Mouse (Mus musculus) limb, embryonic 10.5 days (tissue): Measurements from ENCODE around the gene Meis3. TPM values are rescaled to one million over a fixed set of nuclear protein-coding genes. Genes with fewer than 3 reads are reported as not detected.

ENCODE experiments used
- DNase-seq: peaks from one replicate; pipeline ENCODE4 v3.0.0-alpha.2; 2017; ENCODE audit warnings: low spot score
- H3K27ac ChIP-seq: fragments of 300-500 bp; sonication (generic); 2 replicates; pipeline ENCODE4 v1.5.1; 2016; ENCODE audit warnings: mild to moderate bottlenecking
- H3K27me3 ChIP-seq: fragments of 300-500 bp; sonication (generic); 2 replicates; pipeline ENCODE4 v1.6.1; 2016; ENCODE audit warnings: low read depth, mild to moderate bottlenecking; ENCODE audit not compliant: poor library complexity, severe bottlenecking
- H3K36me3 ChIP-seq: fragments of 300-500 bp; sonication (generic); 2 replicates; pipeline ENCODE4 v1.6.1; 2016; ENCODE audit warnings: mild to moderate bottlenecking, moderate library complexity
- H3K4me1 ChIP-seq: fragments of 300-500 bp; sonication (generic); 2 replicates; pipeline ENCODE4 v1.6.1; 2016
- H3K4me3 ChIP-seq: fragments of 300-500 bp; sonication (generic); 2 replicates; pipeline ENCODE4 v1.5.1; 2016; ENCODE audit warnings: mild to moderate bottlenecking, moderate library complexity
- H3K9me3 ChIP-seq: fragments of 300-500 bp; sonication (generic); replicated peaks from 2 replicates; pipeline ENCODE4 v1.6.1; 2016; ENCODE audit warnings: mild to moderate bottlenecking
- WGBS: fragments of 180-500 bp; shearing (Covaris S2); methylation state at CpG from one replicate; pipeline ENCODE4 v1.1.7; 2016; 5-methylcytosine and 5-hydroxymethylcytosine counted together
- polyA plus RNA-seq: library from polyadenylated mRNA; unstranded; fragments of >200 nt; fragmentation: Nextera tagmentation; extraction: Ambion mirVana; gene quantifications from 2 replicates; pipeline ENCODE4 v1.2.1, GENCODE M21; 2016

Gene Meis3
- polyA plus RNA-seq, result 17.8 and 20.9 TPM in 2 replicates

DNA sequence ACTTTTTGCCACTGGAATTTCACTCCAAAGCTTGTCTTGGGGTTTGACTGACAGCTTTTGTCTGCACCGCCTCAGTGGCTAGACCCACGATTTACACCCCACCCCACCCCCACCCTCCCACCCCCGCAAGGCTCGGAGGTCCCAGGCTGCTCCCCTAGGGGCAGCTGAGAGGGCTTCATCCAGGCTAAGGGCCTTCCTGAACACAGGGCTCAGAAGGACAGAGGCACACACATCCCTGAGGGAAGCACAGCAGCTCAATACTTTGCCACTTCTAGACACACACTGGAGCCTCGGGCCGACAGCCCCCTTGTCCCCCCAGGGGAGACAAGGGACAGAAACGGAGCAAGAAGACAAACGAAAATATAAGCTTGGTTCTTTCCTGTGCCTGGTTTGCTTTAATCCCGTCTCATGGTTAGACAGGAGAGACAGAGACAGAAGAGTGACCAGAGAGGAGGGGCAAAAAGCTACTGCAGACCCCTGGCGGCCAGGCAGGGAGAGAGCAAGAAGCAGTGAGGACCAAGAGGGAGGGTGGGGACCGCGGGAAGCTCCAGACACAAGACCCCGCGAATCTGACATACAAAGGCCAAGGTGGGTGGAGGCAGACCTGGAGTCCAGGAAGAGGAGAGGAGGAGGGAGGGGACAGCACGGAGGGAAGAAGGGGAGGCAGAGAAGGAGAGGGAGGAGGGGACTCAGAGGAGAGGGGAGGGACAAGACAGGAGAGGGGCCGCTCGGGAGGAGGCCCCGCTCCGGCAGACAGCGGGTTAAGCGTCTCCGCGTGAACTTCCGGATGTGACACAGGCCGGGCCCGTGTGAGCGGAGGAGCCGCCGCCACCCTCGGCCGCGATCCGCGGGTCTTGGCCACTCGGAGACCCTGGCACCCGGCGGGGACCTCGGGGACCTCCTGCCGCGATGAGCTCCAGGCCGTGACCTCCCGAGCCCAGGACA lies at the start of gene Meis3:
TSS of gene Meis3 (plus strand) at position 494 of the 945 bp plus-strand sequence.
- H3K27me3 ChIP-seq, result peaks cover 79% of the 10 kb centered on the region
- H3K36me3 ChIP-seq, result no peaks in the 10 kb centered on the region; the same call in 1 of the 2 replicates
- H3K4me1 ChIP-seq, result peaks cover 47% of the 10 kb centered on the region
- WGBS, result under 1% methylated on average over 42 of the region's 42 CpGs
- H3K27ac ChIP-seq, result peak within 1 kb of the TSS; percentile 66
- H3K9me3 ChIP-seq, result 0 out of 2 replicates have a peak, but pooled peaks cover 2% of the 10 kb centered on the region
- DNase-seq, result peak; percentile 63
- peak within 1 kb of the TSS; percentile 52 for H3K4me3 ChIP-seq

DNA sequence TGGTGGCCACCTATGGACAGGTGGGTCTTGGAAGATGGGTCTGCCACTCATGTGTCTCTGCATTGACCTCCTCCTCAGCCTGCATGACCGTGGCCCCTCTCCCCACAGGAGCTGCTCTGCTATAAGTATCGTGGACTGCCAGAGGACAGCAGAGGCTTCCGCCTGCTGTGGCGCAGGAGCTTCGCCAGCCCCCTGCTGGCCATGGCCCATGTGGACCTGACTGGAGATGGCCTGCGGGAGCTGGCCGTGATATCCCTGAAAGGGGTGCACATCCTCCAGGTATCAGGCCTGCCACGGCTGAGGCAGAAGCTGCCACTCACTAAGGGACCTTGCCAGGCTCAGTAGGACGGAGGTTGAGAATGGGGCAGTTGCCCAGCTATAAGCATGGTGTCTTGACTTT lies 49.1 kb upstream of the Meis3 start:
- WGBS, result 81% methylated on average over 9 of the region's 9 CpGs
- peaks cover 8% of the 10 kb centered on the region for H3K27me3 ChIP-seq
- no peak overlapping the region for H3K27ac ChIP-seq
- H3K4me3 ChIP-seq, result no peak overlapping the region
- peaks cover 20% of the 10 kb centered on the region for H3K4me1 ChIP-seq
- no peak for DNase-seq
- H3K9me3 ChIP-seq, result no peaks in the 10 kb centered on the region
- H3K36me3 ChIP-seq, result peaks cover 16% of the 10 kb centered on the region

DNA sequence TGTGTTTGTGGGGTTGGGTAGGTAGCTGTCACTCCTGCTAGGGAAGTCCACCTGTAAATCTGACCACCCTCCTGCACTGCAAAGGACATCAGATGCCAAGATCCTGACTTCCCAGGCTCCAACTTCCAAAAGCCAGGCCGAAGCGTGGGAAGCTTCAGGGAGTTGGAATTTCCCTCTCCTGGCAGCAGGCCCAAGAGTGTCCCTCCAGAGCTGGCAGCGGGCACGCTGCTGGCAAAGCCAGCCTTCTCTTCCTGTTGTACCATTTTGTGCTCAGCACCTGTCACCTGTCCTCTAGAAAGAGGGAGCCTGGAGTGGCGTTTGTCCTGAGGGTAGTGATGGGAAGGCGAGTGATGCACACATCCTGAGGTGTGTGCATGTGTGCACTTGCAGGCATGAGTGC lies 46.5 kb upstream of the Meis3 start:
- H3K36me3 ChIP-seq, result peaks cover 16% of the 10 kb centered on the region
- no peak overlapping the region for H3K4me3 ChIP-seq
- 89% methylated on average over 6 of the region's 6 CpGs for WGBS
- H3K27ac ChIP-seq, result no peak overlapping the region
- H3K9me3 ChIP-seq, result no peaks in the 10 kb centered on the region
- H3K27me3 ChIP-seq, result peaks cover 26% of the 10 kb centered on the region
- H3K4me1 ChIP-seq, result peaks cover 37% of the 10 kb centered on the region
- DNase-seq, result no peak

DNA sequence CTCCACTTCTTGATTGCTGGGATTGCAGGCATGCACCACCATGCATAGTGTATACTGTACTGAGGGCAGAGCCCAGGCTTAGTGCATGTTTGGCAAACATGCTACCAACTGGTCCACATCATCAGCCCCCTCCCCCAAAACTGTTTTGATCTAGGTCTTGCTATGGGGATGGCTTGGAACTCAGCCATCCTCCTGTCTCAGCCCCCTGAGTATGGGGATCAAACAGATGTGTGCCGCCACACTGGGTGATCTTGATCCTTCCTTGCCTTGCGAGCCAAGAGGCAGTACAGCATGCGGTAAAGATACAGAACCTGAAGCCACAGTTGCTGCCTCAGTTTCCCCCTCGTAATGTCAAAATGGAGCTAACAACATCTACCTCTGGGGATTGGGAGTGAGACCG lies 46.0 kb upstream of the Meis3 start:
- Histone ChIP-seq H3K9me3 (no peaks in the 10 kb centered on the region), H3K36me3 (peaks cover 13% of the 10 kb centered on the region), H3K27ac (no peak overlapping the region), H3K4me3 (no peak overlapping the region), H3K27me3 (peaks cover 26% of the 10 kb centered on the region), H3K4me1 (peaks cover 37% of the 10 kb centered on the region)
- 61% methylated on average over 5 of the region's 5 CpGs for WGBS
- no peak for DNase-seq

DNA sequence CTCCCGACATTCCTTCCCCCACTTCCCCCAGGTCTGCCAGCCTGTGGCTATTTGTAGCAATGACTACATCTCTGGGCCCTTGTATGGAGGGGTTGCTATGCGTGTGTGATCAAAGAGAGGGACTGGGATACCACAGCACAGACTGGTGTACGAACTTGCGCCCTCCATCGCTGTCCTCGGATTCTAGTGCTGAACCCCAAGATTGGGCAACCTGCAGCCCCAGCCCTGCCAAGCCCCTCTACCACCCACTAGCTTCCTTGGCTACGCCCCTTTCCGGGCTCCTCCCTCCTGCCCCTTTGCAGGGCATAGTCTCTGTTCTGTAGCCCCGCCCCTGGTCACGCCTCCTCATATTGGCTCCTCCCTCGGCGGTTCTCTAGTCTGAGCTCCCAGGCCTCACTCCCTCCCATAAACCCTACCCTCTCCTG lies 45.5 kb upstream of the Meis3 start, which contains the start of gene Slc8a2:
TSS of gene Slc8a2 (plus strand) at position 406 of the 425 bp plus-strand sequence.
- Histone ChIP-seq H3K4me1 (peaks cover 37% of the 10 kb centered on the region), H3K27ac (peak within 1 kb of the TSS; percentile 83), H3K36me3 (peaks cover 12% of the 10 kb centered on the region), H3K9me3 (no peaks in the 10 kb centered on the region), H3K27me3 (peaks cover 26% of the 10 kb centered on the region), H3K4me3 (peak within 1 kb of the TSS; percentile 71)
- peak; percentile 81 for DNase-seq
- under 1% methylated on average over 12 of the region's 12 CpGs for WGBS

DNA sequence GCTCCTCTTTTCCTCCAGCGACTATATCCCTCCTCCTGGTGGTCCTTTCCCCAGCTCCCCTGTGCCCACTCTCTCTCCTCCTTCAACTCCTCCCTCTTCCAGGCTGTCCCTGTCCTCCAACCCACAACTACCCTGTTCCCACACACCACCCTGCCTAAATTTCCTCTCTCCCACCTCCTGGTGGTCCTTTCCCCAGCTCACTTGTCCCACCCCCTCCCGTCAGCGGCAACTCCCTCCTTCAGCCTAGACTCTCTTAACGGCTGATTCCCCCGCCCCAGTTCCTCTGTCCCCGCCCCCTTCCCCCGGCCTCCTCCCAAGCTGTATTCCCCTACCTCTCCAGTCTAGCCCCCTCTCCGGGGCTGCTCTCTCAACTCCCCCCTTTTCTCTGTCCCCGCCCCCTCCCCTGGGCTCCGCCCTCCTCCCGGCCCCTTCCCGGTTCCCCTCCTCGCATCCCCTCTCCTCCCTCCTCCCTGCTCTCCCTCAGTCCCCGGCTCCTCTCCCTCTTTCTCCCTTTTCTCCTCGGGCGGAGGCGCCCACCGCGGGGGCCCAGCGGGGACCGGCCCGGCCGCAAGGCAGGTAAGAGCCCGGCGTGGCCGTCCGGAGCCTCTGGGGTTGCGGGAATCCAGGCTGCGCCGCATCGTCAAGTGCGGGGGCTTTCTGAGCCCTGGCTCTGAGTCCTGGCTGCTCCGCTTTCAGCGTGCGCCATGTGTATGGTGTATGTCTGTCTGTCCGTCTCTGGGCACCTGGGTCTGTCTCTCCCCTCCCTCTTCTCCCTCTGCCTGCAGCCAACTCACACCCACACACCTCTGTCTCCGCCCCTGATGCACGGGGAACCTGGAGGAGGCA lies 44.8 kb upstream of the Meis3 start:
- WGBS, result 2% methylated on average over 38 of the region's 38 CpGs
- Histone ChIP-seq H3K4me3 (peak overlapping the region; percentile 71), H3K4me1 (peaks cover 37% of the 10 kb centered on the region), H3K36me3 (peaks cover 11% of the 10 kb centered on the region), H3K27me3 (peaks cover 26% of the 10 kb centered on the region), H3K9me3 (no peaks in the 10 kb centered on the region), H3K27ac (peak overlapping the region; percentile 83)
- peak; percentile 85 for DNase-seq

DNA sequence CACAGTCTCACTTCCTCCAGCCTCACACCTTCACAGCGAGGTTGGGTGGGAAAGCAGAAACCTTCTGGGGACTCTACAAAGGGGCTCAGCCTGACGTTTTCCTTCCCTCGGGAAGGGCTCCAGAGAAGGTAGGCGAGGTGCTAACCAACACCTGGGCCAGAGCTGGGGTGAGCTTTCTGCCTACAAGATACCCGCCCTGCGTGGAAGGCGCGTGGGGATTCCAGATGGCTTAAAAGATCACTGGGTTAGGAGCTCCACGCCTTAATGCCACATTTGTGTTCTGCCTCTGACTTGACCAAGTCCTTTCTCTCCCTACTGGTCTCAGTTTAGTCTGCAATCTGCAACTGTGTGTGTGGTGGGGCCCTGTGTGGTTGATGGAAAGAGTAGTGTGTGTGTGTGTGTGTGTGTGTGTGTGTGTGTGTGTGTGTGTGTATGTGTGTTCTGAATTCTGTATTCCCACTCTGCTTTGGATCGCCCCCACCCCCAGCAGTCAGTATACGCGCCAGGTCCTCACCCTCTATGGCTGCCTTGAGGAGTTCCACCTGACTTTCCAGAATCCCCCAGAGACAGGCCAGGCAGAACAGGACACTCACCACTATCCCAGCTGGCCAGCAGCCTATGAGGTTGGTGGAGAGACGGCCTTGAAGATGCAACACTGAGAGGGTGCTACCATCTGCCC lies 43.8 kb upstream of the Meis3 start:
- no peak for DNase-seq
- H3K4me3 ChIP-seq, result peak overlapping the region; percentile 71
- peak overlapping the region; percentile 83; the same call in 1 of the 2 replicates for H3K27ac ChIP-seq
- H3K27me3 ChIP-seq, result peaks cover 26% of the 10 kb centered on the region
- peaks cover 4% of the 10 kb centered on the region; the same call in 1 of the 2 replicates for H3K36me3 ChIP-seq
- H3K9me3 ChIP-seq, result no peaks in the 10 kb centered on the region
- 40% methylated on average over 13 of the region's 13 CpGs for WGBS
- H3K4me1 ChIP-seq, result peaks cover 37% of the 10 kb centered on the region

DNA sequence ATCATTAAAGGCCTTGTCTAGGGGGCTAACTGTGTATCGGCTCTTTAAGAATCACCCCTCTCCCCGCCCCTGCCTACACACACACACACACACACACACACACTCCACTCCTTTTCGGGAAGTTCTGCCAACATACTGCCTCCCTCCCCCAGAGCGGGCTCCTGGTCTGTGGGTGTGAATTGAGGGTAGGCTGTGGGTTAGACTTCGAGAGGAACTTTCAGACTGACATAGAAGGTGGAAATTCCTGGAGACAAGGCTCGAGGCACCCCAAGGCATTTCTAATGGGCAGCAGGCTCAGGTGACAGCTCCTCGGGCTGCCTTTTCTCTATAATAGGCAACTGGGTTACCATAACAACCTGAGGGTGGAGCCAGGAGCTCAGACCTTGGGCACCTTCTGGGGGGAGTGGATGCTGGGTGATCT lies 42.7 kb upstream of the Meis3 start:
- 20% methylated on average over 7 of the region's 7 CpGs for WGBS
- peaks cover 37% of the 10 kb centered on the region for H3K4me1 ChIP-seq

DNA sequence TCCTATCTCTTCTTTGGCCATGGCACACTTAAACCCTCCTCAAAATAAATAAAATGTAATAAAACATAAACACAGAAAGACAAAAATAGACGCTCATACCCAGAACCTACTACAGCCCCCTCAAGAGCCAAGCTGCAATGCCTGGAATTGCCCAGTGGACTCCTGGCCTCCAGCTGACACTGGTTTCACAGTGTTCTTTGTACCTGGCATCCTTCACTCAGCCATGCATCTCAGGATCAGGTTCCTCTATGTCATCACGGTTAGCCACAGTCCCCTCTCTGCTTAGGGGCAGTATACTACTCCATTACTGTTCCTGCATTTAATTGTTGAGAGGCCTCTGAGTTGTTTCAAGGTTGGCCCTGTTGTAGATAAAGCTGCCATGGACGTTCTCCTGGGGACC lies 42.0 kb upstream of the Meis3 start:
- no peak overlapping the region for H3K27ac ChIP-seq
- H3K4me3 ChIP-seq, result no peak overlapping the region
- peaks cover 26% of the 10 kb centered on the region for H3K27me3 ChIP-seq
- no peak for DNase-seq
- 71% methylated on average over 3 of the region's 3 CpGs for WGBS
- H3K4me1 ChIP-seq, result peaks cover 37% of the 10 kb centered on the region
- H3K36me3 ChIP-seq, result no peaks in the 10 kb centered on the region
- H3K9me3 ChIP-seq, result no peaks in the 10 kb centered on the region

More for the DNA sequence above, 42.7 kb upstream of the Meis3 start:
- Histone ChIP-seq H3K27me3 (peaks cover 26% of the 10 kb centered on the region), H3K4me3 (0 out of 2 replicates have a peak overlapping the region, but pooled peaks have one; percentile 4), H3K36me3 (0 out of 2 replicates have a peak, but pooled peaks cover 2% of the 10 kb centered on the region), H3K9me3 (no peaks in the 10 kb centered on the region), H3K27ac (no peak overlapping the region)
- DNase-seq, result no peak

DNA sequence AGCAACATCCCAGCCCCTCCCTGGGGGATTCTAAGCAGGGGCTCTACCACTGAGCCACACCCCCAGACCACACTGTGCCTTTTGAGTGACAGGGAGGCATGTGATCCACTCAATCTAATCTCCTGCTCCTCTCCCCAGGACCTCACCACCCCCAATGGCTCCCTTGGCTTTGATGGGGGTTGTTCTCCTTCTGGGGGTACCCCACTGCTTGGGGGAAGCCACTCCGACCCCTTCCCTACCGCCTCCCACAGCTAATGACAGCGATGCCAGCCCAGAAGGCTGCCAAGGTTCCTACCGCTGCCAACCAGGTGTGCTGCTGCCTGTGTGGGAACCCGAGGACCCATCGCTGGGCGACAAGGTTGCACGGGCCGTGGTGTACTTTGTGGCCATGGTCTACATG lies 41.2 kb upstream of the Meis3 start:
- no peak overlapping the region for H3K27ac ChIP-seq
- peaks cover 26% of the 10 kb centered on the region for H3K27me3 ChIP-seq
- WGBS, result 90% methylated on average over 9 of the region's 9 CpGs
- no peaks in the 10 kb centered on the region for H3K9me3 ChIP-seq
- no peak for DNase-seq
- peaks cover 37% of the 10 kb centered on the region for H3K4me1 ChIP-seq
- H3K4me3 ChIP-seq, result no peak overlapping the region
- H3K36me3 ChIP-seq, result no peaks in the 10 kb centered on the region

DNA sequence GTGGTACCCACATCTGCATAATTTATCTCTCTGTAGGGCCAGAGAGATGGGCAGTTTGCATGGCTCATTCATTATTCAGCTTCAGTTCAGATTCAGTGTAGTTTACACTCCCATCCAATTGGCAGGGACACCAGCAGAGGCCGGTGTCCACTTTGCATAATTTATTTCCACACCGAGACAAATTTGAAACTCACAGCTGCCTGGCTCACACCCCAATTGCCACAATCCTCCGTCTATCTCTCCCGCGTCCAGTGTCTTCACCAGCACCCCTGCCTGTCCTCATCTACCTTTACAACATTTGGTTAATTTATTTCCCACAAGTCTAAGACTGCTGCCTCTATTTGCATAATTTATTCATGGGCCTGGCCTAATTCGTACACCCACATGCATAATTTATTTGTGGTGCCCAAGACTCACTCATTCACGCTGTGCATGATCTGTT lies 39.9 kb upstream of the Meis3 start:
- Histone ChIP-seq H3K4me3 (no peak overlapping the region), H3K9me3 (no peaks in the 10 kb centered on the region), H3K36me3 (no peaks in the 10 kb centered on the region), H3K27me3 (peaks cover 26% of the 10 kb centered on the region), H3K27ac (no peak overlapping the region), H3K4me1 (peaks cover 26% of the 10 kb centered on the region)
- 74% methylated on average over 7 of the region's 7 CpGs for WGBS
- no peak for DNase-seq
